ENCODE assay signal across 13 mouse cellular contexts in genomic region chr5:97847204-97847895, GRCm38 (mm10).
DNase-seq lines count a peak whose midpoint lies in the region; ATAC-seq and TF ChIP-seq lines count a peak whose summit lies in the region.
"Had no signal": no experiment of that assay in that cellular context is flagged by ENCODE, and none has a peak within 500 bp of the region (broad histone marks: within the 10 kb centered on the region; RNA-seq: fewer than 3 reads in every experiment).

No protein-coding gene starts in this region.

- H3K4me2 ChIP-seq in heart, embryonic 12.5 days: no peak overlapping the region
- no peak overlapping the region for H3K4me2 ChIP-seq in limb, embryonic 14.5 days (replicated peaks; ENCODE audit: low read depth, low read length, severe bottlenecking)
- no peak overlapping the region for H3K4me2 ChIP-seq in hindbrain, embryonic 12.5 days (replicated peaks)
- no peak overlapping the region for H3K4me2 ChIP-seq in hindbrain, embryonic 16.5 days (ENCODE audit: low read length)
- H3K4me2 ChIP-seq: hindbrain, embryonic 14.5 days had no signal

- H3K27ac ChIP-seq in heart, embryonic 12.5 days (ENCODE audit: poor library complexity, severe bottlenecking): no peak overlapping the region
- peak overlapping the region; percentile 65 for H3K27ac ChIP-seq in limb, embryonic 14.5 days (replicated peaks; ENCODE audit: low read depth, low read length)
- H3K27ac ChIP-seq in hindbrain, embryonic 12.5 days: no peak overlapping the region
- H3K27ac ChIP-seq in hindbrain, embryonic 16.5 days (ENCODE audit: low read depth, low read length): no peak overlapping the region
- H3K27ac ChIP-seq: hindbrain, embryonic 14.5 days had no signal

- intact Hi-C loops in left cerebral cortex, postnatal 4 days (cut with DNase I): no loop called here

- no peak for TF ChIP-seq POLR2A in limb, embryonic 14.5 days (IDR thresholded peaks at IDR 0.05; ENCODE audit: borderline replicate concordance, extremely low read depth, insufficient read depth, insufficient read length)

- no peaks in the 10 kb centered on the region for H3K27me3 ChIP-seq in heart, embryonic 12.5 days (replicated peaks)
- no peaks in the 10 kb centered on the region for H3K27me3 ChIP-seq in limb, embryonic 14.5 days (ENCODE audit: control insufficient read depth, insufficient read depth, low read length)
- H3K27me3 ChIP-seq in hindbrain, embryonic 12.5 days: no peaks in the 10 kb centered on the region
- no peaks in the 10 kb centered on the region for H3K27me3 ChIP-seq in hindbrain, embryonic 16.5 days (replicated peaks; ENCODE audit: control insufficient read depth, insufficient read depth, low read length)
- H3K27me3 ChIP-seq: CH12.LX; megakaryocyte, embryonic 14.5 days had no signal

- 60% methylated on average over 10 of the region's 10 CpGs for WGBS in heart, embryonic 12.5 days
- 54% methylated on average over 10 of the region's 10 CpGs for WGBS in limb, embryonic 14.5 days
- 84% methylated on average over 10 of the region's 10 CpGs for WGBS in hindbrain, embryonic 12.5 days
- 84% methylated on average over 10 of the region's 10 CpGs for whole genome bisulfite sequencing in hindbrain, embryonic 16.5 days

- no peaks in the 10 kb centered on the region for H3K4me1 ChIP-seq in heart, embryonic 12.5 days (replicated peaks)
- H3K4me1 ChIP-seq in limb, embryonic 14.5 days (ENCODE audit: control insufficient read depth, insufficient read depth, low read length): 0 out of 2 replicates have a peak, but pooled peaks cover 5% of the 10 kb centered on the region
- H3K4me1 ChIP-seq in hindbrain, embryonic 12.5 days: no peaks in the 10 kb centered on the region
- H3K4me1 ChIP-seq in hindbrain, embryonic 16.5 days (ENCODE audit: control insufficient read depth, insufficient read depth, low read depth, low read length): no peaks in the 10 kb centered on the region
- H3K4me1 ChIP-seq: megakaryocyte, embryonic 14.5 days had no signal

- H3K9me3 ChIP-seq in heart, embryonic 12.5 days (replicated peaks): no peaks in the 10 kb centered on the region
- H3K9me3 ChIP-seq in limb, embryonic 14.5 days (ENCODE audit: control insufficient read depth, low read length): no peaks in the 10 kb centered on the region
- H3K9me3 ChIP-seq in hindbrain, embryonic 12.5 days (replicated peaks): no peaks in the 10 kb centered on the region
- no peaks in the 10 kb centered on the region for H3K9me3 ChIP-seq in hindbrain, embryonic 16.5 days (ENCODE audit: control insufficient read depth, low read length)

- H3K4me3 ChIP-seq in heart, embryonic 12.5 days: no peak overlapping the region
- H3K4me3 ChIP-seq in limb, embryonic 14.5 days (replicated peaks; ENCODE audit: low read length): no peak overlapping the region
- no peak overlapping the region for H3K4me3 ChIP-seq in hindbrain, embryonic 12.5 days
- H3K4me3 ChIP-seq in hindbrain, embryonic 16.5 days (ENCODE audit: low read length): no peak overlapping the region
- H3K4me3 ChIP-seq: megakaryocyte, embryonic 14.5 days had no signal

- ATAC-seq in heart, embryonic 12.5 days (ENCODE audit: insufficient number of reproducible peaks, low FRiP score): no peak
- ATAC-seq in limb, embryonic 14.5 days (ENCODE audit: low FRiP score, low read depth): peak; percentile 91
- ATAC-seq in hindbrain, embryonic 12.5 days (ENCODE audit: low FRiP score): no peak
- ATAC-seq in hindbrain, embryonic 16.5 days: no peak

- H3K36me3 ChIP-seq in heart, embryonic 12.5 days: no peaks in the 10 kb centered on the region
- H3K36me3 ChIP-seq in limb, embryonic 14.5 days (ENCODE audit: control insufficient read depth, insufficient read depth, low read length): no peaks in the 10 kb centered on the region
- no peaks in the 10 kb centered on the region for H3K36me3 ChIP-seq in hindbrain, embryonic 12.5 days
- no peaks in the 10 kb centered on the region for H3K36me3 ChIP-seq in hindbrain, embryonic 16.5 days (ENCODE audit: control insufficient read depth, insufficient read depth, low read length)

- H3K9ac ChIP-seq in heart, embryonic 12.5 days: no peak overlapping the region
- H3K9ac ChIP-seq in limb, embryonic 14.5 days (ENCODE audit: low read depth, low read length, severe bottlenecking): no peak overlapping the region
- no peak overlapping the region for H3K9ac ChIP-seq in hindbrain, embryonic 12.5 days
- H3K9ac ChIP-seq in hindbrain, embryonic 16.5 days (ENCODE audit: low read depth, low read length): no peak overlapping the region
- H3K9ac ChIP-seq: hindbrain, embryonic 14.5 days had no signal

- peak; percentile 12 for DNase-seq in heart, adult 8-10 months (ENCODE audit: low spot score)
- peak; percentile 54 for DNase-seq in NIH3T3 (ENCODE audit: low read depth)
- DNase-seq in gastrocnemius, postnatal 25 days: peak; percentile 47
- peak; percentile 75 for DNase-seq in limb, embryonic 14.5 days (ENCODE audit: low spot score)
- no peak for DNase-seq in left cerebral cortex, postnatal 4 days
- DNase-seq: cerebellum, adult 9-11 months; liver had no signal
